Mouse (Mus musculus): ENCODE measurements around the gene Sirt2.

Sirt2 gene

GRCm38 (mm10) chr7:28778825-28779224 is 12.3 kb downstream of the Sirt2 start:
- POLR2A ChIA-PET = interaction anchor here in 3 of 4 experiments (1.0 to 6.5 kb wide), 6 partner anchors 11 to 104 kb away, joined by 3 to 47 read pairs (median 4); partner anchors contain the start of genes Rinl (in 1 of the 3) and Sirt2 (in 1 of the 3)

GRCm38 (mm10) chr7:28780067-28780658 is 13.6 kb downstream of the Sirt2 start:
- CTCF ChIA-PET = interaction anchor here (0.5 to 2.8 kb wide), 80 partner anchors 9 to 1349 kb away, joined by 3 to 36 read pairs (median 4); partner anchors contain the start of genes Sirt2 (in 3 of the 4), Rinl (in 2 of the 4), Actn4 (in 1 of the 4) and Eif3k (in 1 of the 4)
- POLR2A ChIA-PET = interaction anchor here (0.5 to 6.5 kb wide), 61 partner anchors 9 to 388 kb away, joined by 3 to 47 read pairs (median 4); partner anchors contain the start of genes Mrps12 (in 3 of the 4), Sars2 (in 3 of the 4), Rinl (in 2 of the 4) and Sirt2 (in 2 of the 4)

More at GRCm38 (mm10) chr7:28778825-28779224, 12.3 kb downstream of the Sirt2 start:
- CTCF ChIA-PET = interaction anchor here in 3 of 4 experiments (0.7 to 2.8 kb wide), 8 partner anchors 8 to 518 kb away, joined by 3 to 25 read pairs (median 6); partner anchors contain the start of genes Mrps12 (in 1 of the 3), Rinl (in 1 of the 3), Sars2 (in 1 of the 3) and Sirt2 (in 1 of the 3)

- ChIA-PET CTCF (interaction anchor here (0.6 to 2.2 kb wide), 15 partner anchors 9 to 259 kb away, joined by 3 to 36 read pairs (median 5); partner anchors contain the start of genes Actn4 (in 1 of the 4), Mrps12 (in 1 of the 4), Rinl (in 1 of the 4) and Sars2 (in 1 of the 4)), POLR2A (interaction anchor here in 3 of 4 experiments (1.0 to 6.5 kb wide), 21 partner anchors 9 to 258 kb away, joined by 3 to 47 read pairs (median 5); partner anchors contain the start of genes Actn4 (in 1 of the 3), Mrps12 (in 1 of the 3), Rinl (in 1 of the 3) and Sars2 (in 1 of the 3))
These were observed 14.3 kb downstream of the Sirt2 start for GRCm38 (mm10) chr7:28780857-28781256.

GRCm38 (mm10) chr7:28781261-28781663 is 14.7 kb downstream of the Sirt2 start:
- ChIA-PET POLR2A (interaction anchor here (0.9 to 6.5 kb wide), 12 partner anchors 9 to 258 kb away, joined by 3 to 47 read pairs (median 5); partner anchors contain the start of gene Rinl (in 1 of the 4)), CTCF (interaction anchor here in 3 of 4 experiments (0.6 to 2.1 kb wide), 5 partner anchors 9 to 99 kb away, joined by 3 to 36 read pairs (median 3); partner anchors contain the start of gene Rinl (in 1 of the 3))

GRCm38 (mm10) chr7:28785161-28785560 is 18.6 kb downstream of the Sirt2 start:
- CTCF ChIA-PET = interaction anchor here (0.6 to 3.4 kb wide), 8 partner anchors 8 to 255 kb away, joined by 3 to 12 read pairs (median 3); partner anchors contain the start of genes Mrps12 (in 2 of the 4) and Sars2 (in 2 of the 4)
- POLR2A ChIA-PET = interaction anchor here in 3 of 4 experiments (0.6 to 2.2 kb wide), 18 partner anchors 10 to 393 kb away, joined by 3 to 12 read pairs (median 4); partner anchors contain the start of genes Fbxo27 (in 1 of the 3), Med29 (in 1 of the 3), Paf1 (in 1 of the 3) and Sirt2 (in 1 of the 3)

- ChIA-PET POLR2A (interaction anchor here in 2 of 4 experiments (0.6 to 5.8 kb wide), 7 partner anchors 8 to 338 kb away, joined by 3 to 47 read pairs (median 3); no protein-coding TSS in a partner anchor), CTCF (interaction anchor here in 1 of 4 experiments (2.5 kb wide), 1 partner anchor 8 kb away, joined by 9 read pairs; no protein-coding TSS in a partner anchor)
These were observed 21.3 kb downstream of the Sirt2 start for GRCm38 (mm10) chr7:28787884-28788283.

GRCm38 (mm10) chr7:28788307-28789195 is 22.0 kb downstream of the Sirt2 start, which contains the start of gene Rinl:
TSS of gene Rinl (plus strand) at chr7:28788969.
- ChIA-PET POLR2A (interaction anchor here in 2 of 4 experiments (0.5 to 5.8 kb wide), 14 partner anchors 9 to 337 kb away, joined by 3 to 47 read pairs (median 4); partner anchors contain the start of genes Mrps12 (in 2 of the 2), Sars2 (in 2 of the 2), Eif3k (in 1 of the 2) and Hnrnpl (in 1 of the 2)), CTCF (interaction anchor here in 2 of 4 experiments (0.5 to 4.7 kb wide), 4 partner anchors 8 to 79 kb away, joined by 3 to 36 read pairs (median 11); no protein-coding TSS in a partner anchor)

GRCm38 (mm10) chr7:28789235-28789634 is 22.7 kb downstream of the Sirt2 start:
- ChIA-PET CTCF (interaction anchor here (0.5 to 4.7 kb wide), 11 partner anchors 9 to 255 kb away, joined by 3 to 36 read pairs (median 5); partner anchors contain the start of gene Sirt2 (in 1 of the 4)), POLR2A (interaction anchor here in 2 of 4 experiments (0.5 to 5.8 kb wide), 18 partner anchors 9 to 193 kb away, joined by 3 to 47 read pairs (median 4); partner anchors contain the start of genes Mrps12 (in 2 of the 2), Sars2 (in 2 of the 2), Sirt2 (in 2 of the 2) and Eif3k (in 1 of the 2))

GRCm38 (mm10) chr7:28790066-28790806 is 23.7 kb downstream of the Sirt2 start:
- ChIA-PET CTCF (interaction anchor here (0.5 to 4.7 kb wide), 26 partner anchors 9 to 737 kb away, joined by 3 to 36 read pairs (median 4); partner anchors contain the start of genes Mrps12 (in 1 of the 4), Sars2 (in 1 of the 4) and Sirt2 (in 1 of the 4)), POLR2A (interaction anchor here (0.6 to 5.8 kb wide), 26 partner anchors 8 to 348 kb away, joined by 3 to 57 read pairs (median 4); partner anchors contain the start of genes Sirt2 (in 3 of the 4) and Hnrnpl (in 1 of the 4))

- CTCF ChIA-PET = interaction anchor here (0.6 to 4.7 kb wide), 20 partner anchors 9 to 492 kb away, joined by 3 to 36 read pairs (median 4); partner anchors contain the start of genes Gmfg (in 1 of the 4), Mrps12 (in 1 of the 4), Sars2 (in 1 of the 4) and Sirt2 (in 1 of the 4)
- POLR2A ChIA-PET = interaction anchor here in 3 of 4 experiments (0.6 to 5.8 kb wide), 28 partner anchors 8 to 261 kb away, joined by 3 to 57 read pairs (median 4); partner anchors contain the start of genes Eif3k (in 1 of the 3), Hnrnpl (in 1 of the 3), Map4k1 (in 1 of the 3) and Mrps12 (in 1 of the 3)
These were observed 25.2 kb downstream of the Sirt2 start for GRCm38 (mm10) chr7:28791706-28792105.

GRCm38 (mm10) chr7:28792391-28793185 is 26.1 kb downstream of the Sirt2 start:
- POLR2A ChIA-PET = interaction anchor here in 3 of 4 experiments (0.5 to 5.8 kb wide), 40 partner anchors 9 to 190 kb away, joined by 3 to 57 read pairs (median 4); partner anchors contain the start of genes Hnrnpl (in 2 of the 3), Eif3k (in 1 of the 3), Map4k1 (in 1 of the 3) and Mrps12 (in 1 of the 3)
- CTCF ChIA-PET = interaction anchor here (0.5 to 4.7 kb wide), 24 partner anchors 7 to 518 kb away, joined by 3 to 36 read pairs (median 4); partner anchors contain the start of genes Gmfg (in 1 of the 4), Mrps12 (in 1 of the 4), Sars2 (in 1 of the 4) and Sirt2 (in 1 of the 4)

GRCm38 (mm10) chr7:28793834-28794233 is 27.3 kb downstream of the Sirt2 start:
- ChIA-PET CTCF (interaction anchor here (0.5 to 3.2 kb wide), 20 partner anchors 9 to 449 kb away, joined by 3 to 22 read pairs (median 4); partner anchors contain the start of genes Hnrnpl (in 1 of the 4), Mrps12 (in 1 of the 4) and Sars2 (in 1 of the 4)), POLR2A (interaction anchor here in 3 of 4 experiments (0.6 to 4.6 kb wide), 11 partner anchors 13 to 881 kb away, joined by 3 to 57 read pairs (median 3); partner anchors contain the start of genes Ech1 (in 1 of the 3) and Hnrnpl (in 1 of the 3))

- ChIA-PET POLR2A (interaction anchor here (0.6 to 10.2 kb wide), 15 partner anchors 9 to 486 kb away, joined by 3 to 391 read pairs (median 4); partner anchors contain the start of gene Hnrnpl (in 3 of the 4)), CTCF (interaction anchor here in 3 of 4 experiments (0.6 to 1.8 kb wide), 13 partner anchors 14 to 368 kb away, joined by 3 to 8 read pairs (median 4); partner anchors contain the start of genes Hnrnpl (in 1 of the 3), Mrps12 (in 1 of the 3) and Sars2 (in 1 of the 3))
These were observed 28.0 kb downstream of the Sirt2 start for GRCm38 (mm10) chr7:28794496-28794895.

GRCm38 (mm10) chr7:28795832-28796231 is 29.3 kb downstream of the Sirt2 start:
- POLR2A ChIA-PET = interaction anchor here (0.6 to 10.2 kb wide), 39 partner anchors 8 to 403 kb away, joined by 3 to 391 read pairs (median 4); partner anchors contain the start of genes Hnrnpl (in 3 of the 4), Ech1 (in 2 of the 4), Eif3k (in 2 of the 4) and Map4k1 (in 2 of the 4)
- CTCF ChIA-PET = interaction anchor here (0.5 to 1.9 kb wide), 34 partner anchors 9 to 505 kb away, joined by 3 to 25 read pairs (median 4); partner anchors contain the start of genes Mrps12 (in 2 of the 4), Sars2 (in 2 of the 4), Capn12 (in 1 of the 4) and Hnrnpl (in 1 of the 4)

Data from embryonic stem cell, embryonic (primary cell).